Mouse (Mus musculus) thymus, adult 2 months (tissue): ENCODE data around the gene Ctcf. TPM values are rescaled to one million over a fixed set of nuclear protein-coding genes. Genes with fewer than 3 reads are reported as not detected.

Experiments
- DNase-seq: peaks from one replicate; pipeline ENCODE4 v3.0.0; 2021
- H3K27ac ChIP-seq: fragments of 200-500 bp; 2 replicates; pipeline ENCODE4 v1.5.1; 2012; ENCODE audit warnings: low read length, control low read depth; ENCODE audit not compliant: control insufficient read depth, insufficient read depth
- H3K27me3 ChIP-seq: fragments of 200-500 bp; 2 replicates; pipeline ENCODE4 v1.6.1; 2012; ENCODE audit warnings: mild to moderate bottlenecking, low read length, moderate library complexity, mixed read lengths; ENCODE audit not compliant: control insufficient read depth, insufficient read depth
- H3K36me3 ChIP-seq: fragments of 200-500 bp; 2 replicates; pipeline ENCODE4 v1.6.1; 2012; ENCODE audit warnings: mild to moderate bottlenecking, low read length, moderate library complexity; ENCODE audit not compliant: control insufficient read depth, insufficient read depth
- H3K4me1 ChIP-seq: fragments of 200-500 bp; replicated peaks from 2 replicates; pipeline ENCODE4 v1.6.1; 2012; ENCODE audit warnings: low read length; ENCODE audit not compliant: control insufficient read depth, insufficient read depth
- H3K4me3 ChIP-seq: fragments of 200-500 bp; 2 replicates; pipeline ENCODE4 v1.5.1; 2012; ENCODE audit warnings: mild to moderate bottlenecking, low read length, control low read depth, moderate library complexity; ENCODE audit not compliant: control insufficient read depth, insufficient read depth
- CTCF ChIP-seq: fragments of 200-500 bp; IDR thresholded peaks from 2 replicates; pipeline ENCODE4 v1.5.1; 2012; ENCODE audit warnings: mild to moderate bottlenecking, control low read depth, low read length, moderate library complexity, borderline replicate concordance; ENCODE audit not compliant: control insufficient read depth, poor library complexity, insufficient read depth; ENCODE audit errors: extremely low read depth
- POLR2A ChIP-seq: fragments of 200-500 bp; IDR thresholded peaks from 2 replicates; pipeline ENCODE4 v1.6.1; 2012; ENCODE audit warnings: mild to moderate bottlenecking, low read length, control low read depth, moderate library complexity; ENCODE audit not compliant: control insufficient read depth, poor library complexity, insufficient read depth; ENCODE audit errors: extremely low read depth
- WGBS: fragments of 180-500 bp; shearing (Covaris S2); methylation state at CpG from one replicate; pipeline ENCODE4 v1.1.7; 2018; 5-methylcytosine and 5-hydroxymethylcytosine counted together
- polyA plus RNA-seq: library from polyadenylated mRNA; depleted of rRNA; stranded (reverse); fragments of >200 nt; gene quantifications from 2 replicates; pipeline ENCODE4 v1.2.3, GENCODE M21; 2012

Gene Ctcf
- polyA plus RNA-seq, 1 experiment: 67.0 TPM

- Histone ChIP-seq H3K27me3 (no peaks in the 10 kb centered on the region), H3K27ac (no peak overlapping the region), H3K4me3 (no peak overlapping the region), H3K36me3 (no peaks in the 10 kb centered on the region), H3K4me1 (peaks cover 9% of the 10 kb centered on the region; the same call in 1 of the 2 replicates)
- no peak for DNase-seq
- no peak for TF ChIP-seq CTCF
- TF ChIP-seq POLR2A: no peak
- WGBS: 90% methylated on average over 14 of the region's 14 CpGs
Measured at GRCm38 (mm10) chr8:105709317-105709716, 72.9 kb downstream of the Ctcf start.

GRCm38 (mm10) chr8:105712286-105712685, 75.9 kb downstream of the Ctcf start:
- no peak for DNase-seq
- TF ChIP-seq CTCF (no peak), POLR2A (no peak)
- Histone ChIP-seq H3K27me3 (no peaks in the 10 kb centered on the region), H3K4me1 (peaks cover 5% of the 10 kb centered on the region; the same call in 1 of the 2 replicates), H3K27ac (no peak overlapping the region), H3K4me3 (no peak overlapping the region), H3K36me3 (no peaks in the 10 kb centered on the region)
- WGBS: 90% methylated on average over 3 of the region's 3 CpGs

- Histone ChIP-seq H3K36me3 (no peaks in the 10 kb centered on the region), H3K27ac (no peak overlapping the region), H3K4me3 (no peak overlapping the region), H3K27me3 (no peaks in the 10 kb centered on the region), H3K4me1 (no peaks in the 10 kb centered on the region)
- TF ChIP-seq POLR2A (no peak), CTCF (peak; percentile 15; the same call in 1 of the 2 replicates)
- WGBS: 6% methylated on average over 3 of the region's 3 CpGs
- DNase-seq: peak; percentile 90
Measured at GRCm38 (mm10) chr8:105714139-105714538, 77.8 kb downstream of the Ctcf start.

DNA sequence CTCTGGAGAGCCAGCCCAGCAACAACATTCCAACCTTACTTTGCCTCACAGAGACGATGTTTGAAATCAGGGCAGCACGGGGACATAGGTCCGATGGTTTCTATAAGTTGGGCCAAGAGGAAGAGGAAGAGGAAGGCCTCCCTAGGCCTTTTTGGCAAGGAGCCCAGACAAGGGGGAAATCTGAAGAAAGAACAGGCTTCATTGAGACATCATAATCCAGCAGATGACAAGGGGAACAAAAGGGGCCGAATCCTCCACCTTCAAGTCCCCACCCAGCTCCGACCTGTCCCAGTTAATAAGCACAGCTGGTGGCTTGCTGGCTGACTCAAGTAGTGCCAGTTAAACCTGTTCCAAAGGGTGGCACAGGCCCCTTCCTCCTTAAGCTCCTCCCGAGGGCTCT, 78.7 kb downstream of the Ctcf start:
- 47% methylated on average over 6 of the region's 6 CpGs for WGBS
- H3K27ac ChIP-seq: no peak overlapping the region
- no peaks in the 10 kb centered on the region for H3K4me1 ChIP-seq
- DNase-seq: no peak
- H3K4me3 ChIP-seq: no peak overlapping the region
- H3K27me3 ChIP-seq: no peaks in the 10 kb centered on the region
- TF ChIP-seq POLR2A (no peak), CTCF (no peak)
- no peaks in the 10 kb centered on the region for H3K36me3 ChIP-seq

- Histone ChIP-seq H3K4me1 (no peaks in the 10 kb centered on the region), H3K27me3 (no peaks in the 10 kb centered on the region), H3K36me3 (no peaks in the 10 kb centered on the region), H3K27ac (no peak overlapping the region), H3K4me3 (no peak overlapping the region)
- DNase-seq: no peak
- WGBS: 97% methylated on average over 15 of the region's 15 CpGs
- TF ChIP-seq POLR2A: no peak
- TF ChIP-seq CTCF: no peak
Measured at GRCm38 (mm10) chr8:105716302-105716945, 80.1 kb downstream of the Ctcf start.

- no peaks in the 10 kb centered on the region for H3K27me3 ChIP-seq
- H3K4me1 ChIP-seq: no peaks in the 10 kb centered on the region
- WGBS: 97% methylated on average over 4 of the region's 4 CpGs
- TF ChIP-seq CTCF (no peak), POLR2A (no peak)
- no peak overlapping the region for H3K4me3 ChIP-seq
- no peak overlapping the region for H3K27ac ChIP-seq
- H3K36me3 ChIP-seq: no peaks in the 10 kb centered on the region
- no peak for DNase-seq
Measured at GRCm38 (mm10) chr8:105719637-105720036, 83.3 kb downstream of the Ctcf start.
